Mouse (Mus musculus) lung, postnatal 14 days (tissue): Measurements from ENCODE around the gene Zscan2.

ENCODE experiments used
- DNase-seq: peaks from one replicate; pipeline ENCODE4 v3.0.0; 2021

Zscan2 gene

GRCm38 (mm10) chr7:80860729-80861274 lies at the start of gene Zscan2:
Gene Zscan2 (plus strand): TSS chr7:80860920.
- peak; percentile 86 for DNase-seq

- DNase-seq, result no peak
These were observed 47.3 kb upstream of the Zscan2 start for GRCm38 (mm10) chr7:80813397-80813796.

GRCm38 (mm10) chr7:80816641-80817040 lies 44.1 kb upstream of the Zscan2 start:
- no peak for DNase-seq

- no peak for DNase-seq
These were observed 39.9 kb upstream of the Zscan2 start for GRCm38 (mm10) chr7:80820838-80821237.

GRCm38 (mm10) chr7:80823267-80823666 lies 37.5 kb upstream of the Zscan2 start:
- no peak for DNase-seq

- peak; percentile 35 for DNase-seq
These were observed 36.6 kb upstream of the Zscan2 start for GRCm38 (mm10) chr7:80823875-80824682.

- no peak for DNase-seq
These were observed 34.8 kb upstream of the Zscan2 start, which contains the start of gene Iqgap1 for GRCm38 (mm10) chr7:80825843-80826403. Gene Iqgap1 (minus strand): TSS chr7:80825974.

GRCm38 (mm10) chr7:80828146-80828860 lies 32.4 kb upstream of the Zscan2 start:
- peak; percentile 21 for DNase-seq

- DNase-seq, result peak; percentile 21
These were observed 30.4 kb upstream of the Zscan2 start for GRCm38 (mm10) chr7:80830193-80830803.

- peak; percentile 70 for DNase-seq
These were observed 28.5 kb upstream of the Zscan2 start for GRCm38 (mm10) chr7:80832191-80832590.

GRCm38 (mm10) chr7:80832996-80833650 lies 27.6 kb upstream of the Zscan2 start:
- peak; percentile 60 for DNase-seq

- no peak for DNase-seq
These were observed 26.8 kb upstream of the Zscan2 start for GRCm38 (mm10) chr7:80833651-80834532.

GRCm38 (mm10) chr7:80835984-80836652 lies 24.6 kb upstream of the Zscan2 start:
- DNase-seq, result no peak

- no peak for DNase-seq
These were observed 23.0 kb upstream of the Zscan2 start for GRCm38 (mm10) chr7:80837736-80838135.

- DNase-seq, result no peak
These were observed 22.5 kb upstream of the Zscan2 start for GRCm38 (mm10) chr7:80838247-80838646.

- DNase-seq, result no peak
These were observed 21.0 kb upstream of the Zscan2 start for GRCm38 (mm10) chr7:80839755-80840154.

- no peak for DNase-seq
These were observed 20.5 kb upstream of the Zscan2 start for GRCm38 (mm10) chr7:80840241-80840640.

GRCm38 (mm10) chr7:80840937-80841336 lies 19.8 kb upstream of the Zscan2 start:
- no peak for DNase-seq

GRCm38 (mm10) chr7:80842132-80842531 lies 18.6 kb upstream of the Zscan2 start:
- DNase-seq, result no peak

- DNase-seq, result no peak
These were observed 17.5 kb upstream of the Zscan2 start for GRCm38 (mm10) chr7:80843176-80843575.
